Mouse (Mus musculus): ENCODE results near the gene Cd38.
"Not testable (repeated sequence)": the region's sequence is repeated elsewhere in the genome, so short reads cannot be mapped to it uniquely, and the experiment has no call there.

The Cd38 gene

GRCm38 (mm10) chr5:43859663-43860062 lies 8.7 kb upstream of the Cd38 start:
- DNase-seq (ENCODE audit: low read depth, low spot score) = peak; percentile 43

- peak; percentile 80 for DNase-seq (ENCODE audit: low read depth, low spot score)
Measured at GRCm38 (mm10) chr5:43860096-43860495, 8.3 kb upstream of the Cd38 start.

- peak; percentile 92 for DNase-seq (ENCODE audit: low read depth, low spot score)
Measured at GRCm38 (mm10) chr5:43860670-43861431, 7.5 kb upstream of the Cd38 start.

- no peak for DNase-seq (ENCODE audit: low read depth, low spot score)
Measured at GRCm38 (mm10) chr5:43863642-43864041, 4.7 kb upstream of the Cd38 start.

- DNase-seq (ENCODE audit: low read depth, low spot score) = peak; percentile 68
Measured at GRCm38 (mm10) chr5:43865316-43865715, 3.0 kb upstream of the Cd38 start.

GRCm38 (mm10) chr5:43868711-43869600 lies 603 bp downstream of the Cd38 start:
- DNase-seq (ENCODE audit: low read depth, low spot score) = peak; percentile 99

GRCm38 (mm10) chr5:43871845-43872244 lies 3.5 kb downstream of the Cd38 start:
- no peak for DNase-seq (ENCODE audit: low read depth, low spot score)

- DNase-seq (ENCODE audit: low read depth, low spot score) = no peak
Measured at GRCm38 (mm10) chr5:43872652-43873051, 4.3 kb downstream of the Cd38 start.

GRCm38 (mm10) chr5:43882034-43882433 lies 13.7 kb downstream of the Cd38 start:
- no peak for DNase-seq (ENCODE audit: low read depth, low spot score)

- DNase-seq (ENCODE audit: low read depth, low spot score) = no peak
Measured at GRCm38 (mm10) chr5:43885060-43885820, 16.9 kb downstream of the Cd38 start.

- DNase-seq (ENCODE audit: low read depth, low spot score) = peak; percentile 71
Measured at GRCm38 (mm10) chr5:43892386-43892785, 24.0 kb downstream of the Cd38 start.

- DNase-seq (ENCODE audit: low read depth, low spot score) = peak; percentile 82
Measured at GRCm38 (mm10) chr5:43894113-43894512, 25.8 kb downstream of the Cd38 start.

- DNase-seq (ENCODE audit: low read depth, low spot score) = no peak
Measured at GRCm38 (mm10) chr5:43895931-43896330, 27.6 kb downstream of the Cd38 start.

GRCm38 (mm10) chr5:43904685-43905084 lies 36.3 kb downstream of the Cd38 start:
- DNase-seq (ENCODE audit: low read depth, low spot score) = no peak

GRCm38 (mm10) chr5:43909213-43909612 lies 40.9 kb downstream of the Cd38 start:
- peak; percentile 21 for DNase-seq (ENCODE audit: low read depth, low spot score)

- no peak for DNase-seq (ENCODE audit: low read depth, low spot score)
Measured at GRCm38 (mm10) chr5:43910006-43910405, 41.7 kb downstream of the Cd38 start.

- DNase-seq (ENCODE audit: low read depth, low spot score) = not testable (repeated sequence)
Measured at GRCm38 (mm10) chr5:43912844-43913243, 44.5 kb downstream of the Cd38 start, which contains the start of gene Gm7879. Gene Gm7879 (plus strand): TSS chr5:43913144.

GRCm38 (mm10) chr5:43915261-43915886 lies 47.0 kb downstream of the Cd38 start:
- DNase-seq (ENCODE audit: low read depth, low spot score) = no peak

- DNase-seq (ENCODE audit: low read depth, low spot score) = no peak
Measured at GRCm38 (mm10) chr5:43921877-43922276, 53.5 kb downstream of the Cd38 start.

GRCm38 (mm10) chr5:43923933-43924332 lies 55.6 kb downstream of the Cd38 start:
- DNase-seq (ENCODE audit: low read depth, low spot score) = peak; percentile 79

- DNase-seq (ENCODE audit: low read depth, low spot score) = no peak
Measured at GRCm38 (mm10) chr5:43927729-43928128, 59.4 kb downstream of the Cd38 start.

Measured in ZHBTc4 (cell line).